Mouse (Mus musculus) brain, embryonic 18.5 days (tissue): Measurements from ENCODE around the gene Col16a1.

Experiments
- DNase-seq: peaks from one replicate; pipeline ENCODE4 v3.0.0-alpha.2; 2012; ENCODE audit warnings: low read depth, low spot score

Col16a1 gene

GRCm38 (mm10) chr4:130130641-130131350 lies 83.2 kb downstream of the Col16a1 start:
- DNase-seq = no peak

- no peak for DNase-seq
Measured at GRCm38 (mm10) chr4:130131448-130132105, 83.9 kb downstream of the Col16a1 start.

- no peak for DNase-seq
Measured at GRCm38 (mm10) chr4:130133399-130133798, 85.8 kb downstream of the Col16a1 start.

- peak; percentile 20 for DNase-seq
Measured at GRCm38 (mm10) chr4:130138441-130139213, 91.0 kb downstream of the Col16a1 start.

GRCm38 (mm10) chr4:130139214-130139492 lies 91.5 kb downstream of the Col16a1 start, which contains the start of gene Hcrtr1:
Gene Hcrtr1, minus strand, starts transcription at chr4:130139359.
- DNase-seq = no peak

- DNase-seq = no peak
Measured at GRCm38 (mm10) chr4:130140992-130141402, 93.4 kb downstream of the Col16a1 start.

- no peak for DNase-seq
Measured at GRCm38 (mm10) chr4:130141786-130142185, 94.1 kb downstream of the Col16a1 start.

- no peak for DNase-seq
Measured at GRCm38 (mm10) chr4:130148405-130148804, 100.8 kb downstream of the Col16a1 start.
